Mouse (Mus musculus) left cerebral cortex, adult 2 months (tissue): ENCODE measurements around the gene Arhgef15. TPM values are rescaled to one million over a fixed set of nuclear protein-coding genes. Genes with fewer than 3 reads are reported as not detected.
A peak's percentile ranks its signal among the peaks of the same experiment; 100 is the strongest.

ENCODE experiments used
- DNase-seq, 2 experiments: peaks; one replicate each; pipeline ENCODE4 v3.0.0; 2021 to 2022; ENCODE audit warnings: low spot score in 2 of 2, mixed read lengths in 1 of 2; ENCODE audit errors: extremely low spot score in 1 of 2
- H3K27ac ChIP-seq: fragments of 200-600 bp; 2 replicates; pipeline ENCODE4 v1.8.1; 2022
- H3K4me3 ChIP-seq: fragments of 200-600 bp; 2 replicates; pipeline ENCODE4 v1.8.1; 2022
- CTCF ChIP-seq: fragments of 200-600 bp; IDR thresholded peaks from 2 replicates; pipeline ENCODE4 v1.8.1; 2022; ENCODE audit warnings: antibody characterized with exemption, mild to moderate bottlenecking, moderate library complexity
- intact Hi-C: fragments of 180-260 bp; cut with DNase I; formaldehyde crosslinking; loops from one replicate; pipeline ENCODE4 v1.15.1; 2025
- microRNA-seq, 2 experiments: library from miRNA; unstranded; fragments of <30 nt; microRNA quantifications; one replicate each; pipeline ENCODE4 v1.2.0; 2021
- total RNA-seq, 2 experiments: library from RNA; stranded (reverse); gene quantifications; 2 replicates each; pipeline ENCODE4 v1.2.3; 2021

Gene Arhgef15
- total RNA-seq, 2 experiments from 2014 or later: 22.4 to 22.6 TPM

DNA sequence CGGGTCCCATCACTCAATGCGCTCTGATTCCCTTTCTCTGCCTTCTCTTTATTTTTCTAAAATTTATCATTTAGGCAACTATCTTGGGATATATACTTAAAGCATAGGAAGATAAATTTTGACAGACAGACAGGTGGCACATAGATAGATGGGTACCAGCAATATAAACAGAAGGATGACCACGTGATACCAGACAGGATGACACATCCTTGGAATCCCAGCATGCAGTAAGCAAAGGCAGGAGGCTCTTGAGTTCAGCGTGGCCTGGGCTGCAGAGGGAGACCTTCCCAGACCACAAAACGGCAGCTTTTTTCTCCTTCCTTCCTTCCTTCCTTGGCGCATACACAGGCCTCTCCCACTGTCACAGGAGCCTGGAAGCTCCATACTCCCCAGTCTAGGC lies 59.4 kb downstream of the Arhgef15 start:
- DNase-seq: no peak
- intact Hi-C loops: no loop called here
- TF ChIP-seq CTCF: no peak
- Histone ChIP-seq H3K27ac (no peak overlapping the region), H3K4me3 (no peak overlapping the region)

- Histone ChIP-seq H3K4me3 (no peak overlapping the region), H3K27ac (no peak overlapping the region)
- TF ChIP-seq CTCF: peak; percentile 73
- DNase-seq: no peak
- intact Hi-C loops: no loop called here
Measured at GRCm38 (mm10) chr11:68897120-68897519, 60.2 kb downstream of the Arhgef15 start.

- no peak for DNase-seq
- intact Hi-C loops: no loop called here
- no peak for TF ChIP-seq CTCF
- Histone ChIP-seq H3K27ac (no peak overlapping the region), H3K4me3 (no peak overlapping the region)
Measured at GRCm38 (mm10) chr11:68896247-68896646, 61.0 kb downstream of the Arhgef15 start.

- intact Hi-C loops: no loop called here
- Histone ChIP-seq H3K4me3 (no peak overlapping the region), H3K27ac (no peak overlapping the region)
- no peak for TF ChIP-seq CTCF
- no peak for DNase-seq
Measured at GRCm38 (mm10) chr11:68893911-68894464, 63.3 kb downstream of the Arhgef15 start.

Small RNAs within 50 kb of the gene (microRNA-seq; reads per million reads assigned to microRNA genes)
- 0.73 to 1.4 reads per million in 2 experiments for gene Mir3062

Other genes starting within 250 kb of the Arhgef15 start
- gene Ndel1, start 85.6 kb downstream of the Arhgef15 start, total RNA-seq: 100 to 1,000 TPM; 108 to 115 TPM
- not detected for gene Rnf222, start 68.9 kb downstream of the Arhgef15 start, total RNA-seq
- gene Rpl26, start 55.9 kb downstream of the Arhgef15 start, total RNA-seq: 100 to 1,000 TPM; 727 to 749 TPM
- under 1 TPM; 0.44 to 0.95 TPM for gene Odf4, start 30.4 kb downstream of the Arhgef15 start, total RNA-seq
- 1 to 10 TPM; 5.0 to 5.2 TPM for gene Slc25a35, start 10.7 kb upstream of the Arhgef15 start, total RNA-seq
- 10 to 100 TPM; 15.7 to 17.0 TPM for gene Rangrf, start 17.7 kb upstream of the Arhgef15 start, total RNA-seq
- gene Pfas, start 51.0 kb upstream of the Arhgef15 start, total RNA-seq: 10 to 100 TPM; 20.1 to 24.7 TPM
- gene Ctc1, start 58.4 kb upstream of the Arhgef15 start, total RNA-seq: 10 to 100 TPM; 38.7 to 39.8 TPM
- under 1 TPM; 0.25 to 0.30 TPM for gene Aurkb, start 88.2 kb upstream of the Arhgef15 start, total RNA-seq
- gene Borcs6, start 102.2 kb upstream of the Arhgef15 start, total RNA-seq: 10 to 100 TPM; 31.1 to 33.8 TPM
- gene Tmem107, start 113.3 kb upstream of the Arhgef15 start, total RNA-seq: 10 to 100 TPM; 23.3 to 28.0 TPM
- gene Vamp2, start 131.0 kb upstream of the Arhgef15 start, total RNA-seq: 1,000 to 10,000 TPM; 1,115 to 1,119 TPM
- 100 to 1,000 TPM; 114 to 185 TPM for gene Per1, start 137.7 kb upstream of the Arhgef15 start, total RNA-seq
- gene Hes7, start 162.9 kb upstream of the Arhgef15 start, total RNA-seq: under 1 TPM; 0.57 to 0.82 TPM
- 1 to 10 TPM; 1.3 to 1.4 TPM for gene 9130213A22Rik, start 165.1 kb upstream of the Arhgef15 start, total RNA-seq
- gene Aloxe3, start 168.4 kb upstream of the Arhgef15 start, total RNA-seq: 1 to 10 TPM; 6.5 TPM
- gene Alox12b, start 199.5 kb upstream of the Arhgef15 start, total RNA-seq: 1 to 10 TPM; 8.7 to 9.8 TPM
- 1 to 10 TPM; 6.1 to 6.4 TPM for gene Alox8, start 240.4 kb upstream of the Arhgef15 start, total RNA-seq